Mouse (Mus musculus): ENCODE measurements around the gene Lipi. TPM values are rescaled to one million over a fixed set of nuclear protein-coding genes. Genes with fewer than 3 reads are reported as not detected.

Gene Lipi
- total RNA-seq, 1 experiment: not detected

DNA sequence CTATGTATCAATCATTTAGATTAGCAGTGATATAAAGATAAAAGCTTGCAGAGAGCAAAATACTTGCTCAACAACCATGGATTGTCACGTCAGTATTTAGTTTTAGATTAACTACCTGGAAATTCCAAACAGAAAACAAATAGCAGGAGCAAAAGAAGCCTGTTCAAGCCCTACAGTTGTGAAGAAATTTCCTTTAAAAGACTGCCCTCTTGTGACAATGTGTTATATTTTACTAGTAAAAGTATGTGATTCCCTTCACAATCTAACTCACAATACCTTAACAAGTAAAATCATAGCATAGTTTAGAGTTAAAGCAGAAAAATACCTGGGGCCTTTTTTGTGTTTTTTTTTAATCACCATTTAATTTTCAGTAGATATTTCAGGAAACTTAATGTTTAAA, 54.2 kb downstream of the Lipi start:
- no peak for DNase-seq (ENCODE audit: low read depth, low spot score)
- in situ Hi-C loops (cut with MboI; ENCODE audit: low sequenced_read_pairs in 2 of 2, unreplicated experiment in 2 of 2): no loop called here
- TF ChIP-seq ZC3H11A (IDR thresholded peaks at IDR 0.05; ENCODE audit: borderline replicate concordance, low read depth, low read length) (no peak), HCFC1 (IDR thresholded peaks at IDR 0.05; ENCODE audit: borderline replicate concordance, insufficient read depth, low read length) (no peak), ZNF384 (IDR thresholded peaks at IDR 0.05; ENCODE audit: low read depth, low read length) (no peak), CHD2 (IDR thresholded peaks at IDR 0.05; ENCODE audit: low read depth, low read length) (no peak), MAFK (IDR thresholded peaks at IDR 0.05; ENCODE audit: insufficient read depth, low read depth, low read length) (no peak)

GRCm38 (mm10) chr16:75496568-75496967, 89.3 kb downstream of the Lipi start:
- no peak overlapping the region for H3K4me3 ChIP-seq (ENCODE audit: insufficient read depth in 1 of 2, low read depth in 1 of 2, low read length in 2 of 2, poor library complexity in 1 of 2, severe bottlenecking in 1 of 2)
- no peak overlapping the region for H3K27ac ChIP-seq (ENCODE audit: insufficient read depth, low read depth, low read length, poor library complexity, severe bottlenecking)
- no peak for DNase-seq (ENCODE audit: low read depth, low spot score)
- no peaks in the 10 kb centered on the region for H3K36me3 ChIP-seq (ENCODE audit: control insufficient read depth, insufficient read depth, low read length, poor library complexity, severe bottlenecking)
- TF ChIP-seq CHD2 (IDR thresholded peaks at IDR 0.05; ENCODE audit: low read depth, low read length) (no peak), ZNF384 (IDR thresholded peaks at IDR 0.05; ENCODE audit: low read depth, low read length) (no peak), ZC3H11A (IDR thresholded peaks at IDR 0.05; ENCODE audit: borderline replicate concordance, low read depth, low read length) (no peak)
- no peaks in the 10 kb centered on the region for H3K9me3 ChIP-seq (ENCODE audit: control insufficient read depth, insufficient read depth, low read depth, low read length)
- no peak overlapping the region for H3K9ac ChIP-seq (ENCODE audit: insufficient read depth, low read depth, low read length, poor library complexity, severe bottlenecking)
- in situ Hi-C loops (cut with MboI; ENCODE audit: low sequenced_read_pairs in 2 of 2, unreplicated experiment in 2 of 2): no loop called here
- H3K4me1 ChIP-seq (ENCODE audit: control insufficient read depth in 2 of 2, insufficient read depth in 2 of 2, low read length in 2 of 2, poor library complexity in 1 of 2): no peaks in the 10 kb centered on the region

More for the DNA sequence above, 54.2 kb downstream of the Lipi start:
- no peaks in the 10 kb centered on the region for H3K4me1 ChIP-seq (ENCODE audit: control insufficient read depth in 2 of 2, insufficient read depth in 2 of 2, low read length in 2 of 2, poor library complexity in 1 of 2)
- no peak overlapping the region for H3K4me3 ChIP-seq (ENCODE audit: insufficient read depth in 1 of 2, low read depth in 1 of 2, low read length in 2 of 2, poor library complexity in 1 of 2, severe bottlenecking in 1 of 2)
- H3K36me3 ChIP-seq (ENCODE audit: control insufficient read depth, insufficient read depth, low read length, poor library complexity, severe bottlenecking): no peaks in the 10 kb centered on the region
- no peaks in the 10 kb centered on the region for H3K9me3 ChIP-seq (ENCODE audit: control insufficient read depth, insufficient read depth, low read depth, low read length)
- H3K9ac ChIP-seq (ENCODE audit: insufficient read depth, low read depth, low read length, poor library complexity, severe bottlenecking): no peak overlapping the region
- no peak overlapping the region for H3K27ac ChIP-seq (ENCODE audit: insufficient read depth, low read depth, low read length, poor library complexity, severe bottlenecking)

Other genes starting within 250 kb of the Lipi start
- gene Rbm11, start 6.8 kb upstream of the Lipi start, total RNA-seq (2012; rRNA removed): 0.13 TPM in 1 of 2 replicates, not detected in the other
- gene Hspa13, start 181.0 kb upstream of the Lipi start, total RNA-seq (2012; rRNA removed): 32.8 and 35.6 TPM in 2 replicates

All from ES-E14 (cell line).